Mouse (Mus musculus): ENCODE data around the gene Fam241b.

GRCm38 (mm10) chr10:62066213-62066612 lies 77.5 kb downstream of the Fam241b start:
- no peak for TF ChIP-seq CTCF (IDR thresholded peaks at IDR 0.05 in 2 of 3, conservative IDR thresholded peaks at IDR 0.05 in 1 of 3; ENCODE audit: control insufficient read depth in 1 of 3, insufficient read depth in 1 of 3, low read depth in 2 of 3, low read length in 3 of 3, poor library complexity in 1 of 3, severe bottlenecking in 1 of 3)
- TF ChIP-seq ZNF384 (IDR thresholded peaks at IDR 0.05; ENCODE audit: low read depth, low read length) = no peak
